Mouse (Mus musculus) kidney, embryonic 16.5 days (tissue): ENCODE measurements around the gene Homer1. TPM values are rescaled to one million over a fixed set of nuclear protein-coding genes. Genes with fewer than 3 reads are reported as not detected.

Experiments used
- ATAC-seq: fragments of 200-750 bp; cut with Nextera tagmentation; 2 replicates; pipeline ENCODE4 v1.8.0; 2017; ENCODE audit warnings: moderate TSS enrichment; ENCODE audit not compliant: low FRiP score, low TSS enrichment
- H3K27ac ChIP-seq: fragments of 300-500 bp; sonication (generic); 2 replicates; pipeline ENCODE4 v1.5.1; 2014; ENCODE audit warnings: low read length
- H3K27me3 ChIP-seq: fragments of 300-500 bp; sonication (generic); 2 replicates; pipeline ENCODE4 v1.6.1; 2014; ENCODE audit warnings: low read length, control low read depth, mixed read lengths; ENCODE audit not compliant: insufficient read depth
- H3K36me3 ChIP-seq: fragments of 300-500 bp; sonication (generic); 2 replicates; pipeline ENCODE4 v1.6.1; 2014; ENCODE audit warnings: low read length, control low read depth, mixed read lengths; ENCODE audit not compliant: insufficient read depth
- H3K4me1 ChIP-seq: fragments of 300-500 bp; sonication (generic); 2 replicates; pipeline ENCODE4 v1.6.1; 2014; ENCODE audit warnings: low read length, control low read depth, mixed read lengths; ENCODE audit not compliant: insufficient read depth
- H3K4me2 ChIP-seq: fragments of 300-500 bp; sonication (generic); replicated peaks from 2 replicates; pipeline ENCODE4 v1.6.1; 2014; ENCODE audit warnings: low read depth, low read length
- H3K4me3 ChIP-seq: fragments of 300-500 bp; sonication (generic); 2 replicates; pipeline ENCODE4 v1.5.1; 2014; ENCODE audit warnings: mild to moderate bottlenecking, low read length
- H3K9ac ChIP-seq: fragments of 300-500 bp; sonication (generic); replicated peaks from 2 replicates; pipeline ENCODE4 v1.6.1; 2014; ENCODE audit warnings: low read length
- H3K9me3 ChIP-seq: fragments of 300-500 bp; sonication (generic); 2 replicates; pipeline ENCODE4 v1.6.1; 2016; ENCODE audit warnings: low read length, control low read depth
- WGBS: fragments of 180-500 bp; shearing (Covaris S2); extraction: QIAGEN DNeasy Blood & Tissue Kit; methylation state at CpG from one replicate; pipeline ENCODE4 v1.1.7; 2014; 5-methylcytosine and 5-hydroxymethylcytosine counted together
- polyA plus RNA-seq: library from polyadenylated mRNA; unstranded; fragments of >200 nt; fragmentation: Nextera tagmentation; extraction: Ambion mirVana; gene quantifications from 2 replicates; pipeline ENCODE4 v1.2.1, GENCODE M21; 2015

Homer1 gene
- polyA plus RNA-seq, 1 experiment from 2014 or later: 3.2 TPM

DNA sequence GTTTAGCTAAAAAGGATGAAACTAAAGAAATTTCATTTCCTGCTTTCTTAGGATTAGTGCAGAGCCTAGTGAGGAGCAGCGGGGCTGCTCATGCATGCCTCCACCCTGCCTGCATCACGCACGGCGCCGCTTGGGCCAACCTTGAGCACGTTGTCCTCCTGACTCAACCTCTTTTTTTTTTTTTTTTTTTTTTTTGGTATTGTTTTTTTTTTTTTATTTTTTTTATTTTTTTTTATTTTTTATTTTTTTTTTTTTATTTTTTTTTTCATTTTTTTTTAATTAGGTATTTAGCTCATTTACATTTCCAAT is 55.8 kb downstream of the Homer1 start:
- 75% methylated on average over 6 of the region's 6 CpGs for WGBS
- Histone ChIP-seq H3K27ac (no peak overlapping the region), H3K9me3 (no peaks in the 10 kb centered on the region), H3K36me3 (no peaks in the 10 kb centered on the region), H3K4me3 (no peak overlapping the region), H3K27me3 (no peaks in the 10 kb centered on the region), H3K9ac (no peak overlapping the region), H3K4me1 (no peaks in the 10 kb centered on the region), H3K4me2 (no peak overlapping the region)
- ATAC-seq: 0 out of 2 replicates have a peak, but pooled peaks have one; percentile 54

DNA sequence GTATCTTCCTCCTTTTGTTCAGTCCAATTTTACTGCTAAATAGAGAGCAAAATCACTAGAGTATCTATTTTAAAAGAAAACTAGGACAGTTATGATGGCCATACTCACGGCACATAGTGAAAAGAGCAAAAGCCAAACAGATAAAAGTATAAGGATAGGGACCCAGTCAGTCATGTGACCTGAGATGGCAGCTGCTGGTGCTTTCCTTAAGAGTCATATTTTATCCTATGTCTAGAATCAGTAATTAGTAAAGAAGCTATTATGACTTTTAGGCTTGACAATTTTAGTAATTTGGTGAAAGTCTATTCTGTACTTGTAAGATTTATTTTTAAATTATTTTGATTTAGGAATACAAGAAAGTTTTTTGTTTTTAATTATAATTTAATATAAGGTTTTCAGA is 59.1 kb downstream of the Homer1 start:
- Histone ChIP-seq H3K4me1 (no peaks in the 10 kb centered on the region), H3K36me3 (no peaks in the 10 kb centered on the region), H3K9me3 (no peaks in the 10 kb centered on the region), H3K4me3 (no peak overlapping the region), H3K4me2 (no peak overlapping the region), H3K27me3 (no peaks in the 10 kb centered on the region), H3K9ac (no peak overlapping the region), H3K27ac (no peak overlapping the region)
- WGBS: 85% methylated on average over 1 of the region's 1 CpGs
- ATAC-seq: no peak

DNA sequence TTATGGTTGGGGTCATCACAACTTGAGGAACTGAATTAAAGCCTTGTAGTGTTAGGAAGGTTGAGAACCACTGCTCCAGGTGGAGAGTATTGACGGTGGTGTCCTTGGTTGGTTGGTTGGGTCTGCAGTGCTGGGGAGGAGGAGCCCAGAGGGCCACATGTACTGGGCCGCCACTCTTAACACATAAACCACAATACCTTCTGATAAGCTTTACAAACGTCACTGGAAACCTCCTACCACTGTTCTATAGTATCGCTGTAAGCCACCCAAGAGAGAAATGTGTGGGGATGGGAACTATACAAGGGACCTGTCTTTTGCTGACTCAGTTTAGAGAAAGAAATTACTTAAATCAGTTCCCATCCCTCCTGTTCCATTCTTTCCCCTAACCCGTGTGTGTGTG is 68.1 kb downstream of the Homer1 start:
- Histone ChIP-seq H3K4me1 (no peaks in the 10 kb centered on the region), H3K36me3 (no peaks in the 10 kb centered on the region), H3K4me3 (no peak overlapping the region), H3K9ac (no peak overlapping the region), H3K4me2 (no peak overlapping the region), H3K27me3 (no peaks in the 10 kb centered on the region), H3K9me3 (no peaks in the 10 kb centered on the region), H3K27ac (no peak overlapping the region)
- WGBS: 86% methylated on average over 5 of the region's 5 CpGs
- ATAC-seq: no peak

DNA sequence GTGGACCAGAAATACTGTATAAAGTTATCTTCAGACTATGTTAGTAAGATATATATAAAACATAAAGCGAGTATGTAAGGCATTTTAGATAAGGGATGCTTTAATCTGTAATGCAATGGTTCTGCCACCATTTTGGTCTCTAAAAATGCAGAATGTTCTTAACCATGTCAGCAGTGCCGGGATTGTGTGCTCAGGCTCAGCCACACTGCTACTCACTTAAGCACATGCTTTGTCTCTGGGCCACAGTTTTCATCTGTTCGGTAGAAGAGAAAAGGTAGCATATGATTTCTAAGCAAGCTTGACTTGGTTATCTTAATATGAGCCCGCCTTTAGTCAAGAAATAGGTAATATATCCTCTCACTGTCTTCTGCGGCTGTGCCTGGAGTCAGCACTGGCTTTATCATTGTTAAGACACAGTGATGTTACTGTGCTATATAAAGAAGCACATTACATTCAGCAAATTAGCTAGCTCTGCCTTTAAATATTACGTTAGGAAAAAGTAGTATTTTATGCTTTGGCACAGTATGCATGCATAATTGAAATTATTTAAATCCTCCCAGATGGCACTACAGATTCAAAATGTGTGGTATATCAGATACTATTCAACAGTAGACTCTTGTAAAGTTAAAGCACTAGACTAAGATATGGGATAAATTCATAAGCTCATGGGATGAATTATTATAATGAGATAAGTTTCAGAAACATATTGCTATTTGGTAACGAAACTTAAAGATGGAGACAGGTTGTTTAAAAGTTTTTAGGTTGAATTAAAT is 69.6 kb downstream of the Homer1 start:
- no peak overlapping the region for H3K4me2 ChIP-seq
- no peak overlapping the region for H3K4me3 ChIP-seq
- no peaks in the 10 kb centered on the region for H3K27me3 ChIP-seq
- no peaks in the 10 kb centered on the region for H3K4me1 ChIP-seq
- no peaks in the 10 kb centered on the region for H3K9me3 ChIP-seq
- no peak overlapping the region for H3K27ac ChIP-seq
- H3K9ac ChIP-seq: no peak overlapping the region
- no peak for ATAC-seq
- H3K36me3 ChIP-seq: no peaks in the 10 kb centered on the region
- 95% methylated on average over 7 of the region's 7 CpGs for whole genome bisulfite sequencing

DNA sequence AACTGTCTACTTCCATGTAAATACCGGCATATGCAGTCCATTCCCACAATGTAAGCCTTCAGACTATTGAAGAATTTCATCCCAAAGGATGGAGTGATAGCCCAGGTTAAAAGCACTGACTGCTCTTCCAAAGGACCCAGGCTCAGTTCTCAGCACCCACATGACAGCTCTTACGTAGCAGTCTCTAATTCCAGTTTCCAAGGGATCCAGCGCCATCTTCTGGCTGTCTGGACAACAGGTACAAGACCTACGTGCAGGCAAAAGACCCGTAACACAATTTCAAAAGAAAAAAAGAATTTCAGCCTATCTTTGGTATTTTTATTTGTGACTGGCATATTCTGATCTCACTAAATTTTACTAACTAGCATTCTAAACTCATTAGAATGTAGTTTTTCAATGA is 75.0 kb downstream of the Homer1 start:
- H3K36me3 ChIP-seq: no peaks in the 10 kb centered on the region
- 0 out of 2 replicates have a peak, but pooled peaks cover 3% of the 10 kb centered on the region for H3K9me3 ChIP-seq
- H3K27me3 ChIP-seq: no peaks in the 10 kb centered on the region
- no peak overlapping the region for H3K4me2 ChIP-seq
- H3K27ac ChIP-seq: no peak overlapping the region
- no peak overlapping the region for H3K4me3 ChIP-seq
- H3K4me1 ChIP-seq: no peaks in the 10 kb centered on the region
- no peak for ATAC-seq
- 89% methylated on average over 5 of the region's 5 CpGs for WGBS
- H3K9ac ChIP-seq: no peak overlapping the region

DNA sequence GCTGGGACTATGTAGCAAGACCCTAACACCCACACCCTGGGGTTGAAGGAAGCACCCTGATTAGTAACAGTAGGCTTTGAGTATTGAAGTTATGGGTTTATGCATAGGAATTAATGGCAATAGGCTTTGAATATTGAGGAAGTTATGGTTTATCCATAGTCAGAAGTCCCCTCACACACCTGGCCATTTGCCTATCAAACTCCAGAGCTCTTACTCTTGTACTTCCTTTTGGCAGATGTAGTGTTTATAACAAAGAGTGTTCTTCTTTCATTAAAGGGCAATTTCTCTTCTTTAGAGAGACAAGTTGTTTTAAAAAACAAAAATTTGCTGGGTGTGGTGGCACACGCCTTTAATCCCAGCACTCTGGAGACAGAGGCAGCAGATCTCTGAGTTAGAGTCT is 79.1 kb downstream of the Homer1 start:
- H3K9me3 ChIP-seq: 0 out of 2 replicates have a peak, but pooled peaks cover 3% of the 10 kb centered on the region
- H3K4me3 ChIP-seq: no peak overlapping the region
- H3K27ac ChIP-seq: no peak overlapping the region
- WGBS: 89% methylated on average over 1 of the region's 1 CpGs
- no peak for ATAC-seq
- H3K4me1 ChIP-seq: no peaks in the 10 kb centered on the region
- no peaks in the 10 kb centered on the region for H3K27me3 ChIP-seq
- H3K9ac ChIP-seq: no peak overlapping the region
- H3K4me2 ChIP-seq: no peak overlapping the region
- no peaks in the 10 kb centered on the region for H3K36me3 ChIP-seq

DNA sequence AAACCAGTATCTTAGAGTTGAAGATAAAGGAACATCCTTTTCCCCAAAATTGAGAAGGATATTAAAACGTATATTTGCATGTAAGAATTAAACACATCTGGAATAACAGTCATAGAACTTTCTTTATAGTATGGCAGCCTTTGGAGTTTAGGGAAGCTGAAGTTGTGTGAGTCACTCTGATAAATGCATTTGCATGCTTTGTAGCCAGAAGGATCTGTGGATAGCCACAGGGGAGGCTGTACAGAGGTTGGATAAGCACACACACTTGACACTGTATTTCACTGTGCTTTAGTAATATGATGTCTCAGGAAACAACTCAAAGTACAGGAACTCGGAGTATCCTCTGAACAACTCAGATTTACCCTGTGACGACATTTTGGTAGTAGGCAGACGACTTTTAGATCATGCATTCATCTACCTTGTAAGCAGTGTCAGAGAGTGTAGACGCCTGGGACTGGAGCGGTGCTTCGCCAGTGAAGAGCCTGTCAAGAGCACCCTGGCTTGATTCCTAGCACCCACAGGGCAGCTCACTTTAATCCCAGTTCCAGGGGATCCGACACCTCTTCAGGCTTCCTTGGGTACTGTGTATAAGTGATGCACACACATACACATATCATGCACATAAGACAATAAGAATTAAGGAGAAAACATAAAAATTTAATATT is 81.1 kb downstream of the Homer1 start:
- Histone ChIP-seq H3K27ac (no peak overlapping the region), H3K4me1 (no peaks in the 10 kb centered on the region), H3K9me3 (no peaks in the 10 kb centered on the region), H3K4me2 (no peak overlapping the region), H3K27me3 (no peaks in the 10 kb centered on the region), H3K9ac (no peak overlapping the region), H3K4me3 (no peak overlapping the region), H3K36me3 (no peaks in the 10 kb centered on the region)
- no peak for ATAC-seq
- WGBS: 91% methylated on average over 8 of the region's 8 CpGs

DNA sequence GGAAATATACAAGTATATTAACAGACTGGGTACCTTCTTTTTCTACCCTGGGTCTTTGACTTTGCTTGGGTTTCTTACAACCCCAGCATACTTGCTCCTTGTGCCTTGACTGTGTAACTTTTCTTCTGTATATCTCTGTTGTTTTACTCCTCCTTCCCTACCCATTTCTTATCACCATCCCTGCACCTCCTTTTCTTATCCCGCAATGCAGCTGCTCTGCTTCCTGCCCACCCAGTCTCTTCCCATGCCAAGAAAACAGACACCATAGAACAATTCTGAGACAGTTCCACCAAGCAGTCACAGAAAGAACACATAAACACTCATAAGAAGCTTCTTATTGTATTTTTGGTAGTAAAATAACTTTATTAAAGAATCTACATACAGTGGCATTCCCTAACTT is 81.9 kb downstream of the Homer1 start:
- H3K27ac ChIP-seq: no peak overlapping the region
- no peak for ATAC-seq
- H3K4me2 ChIP-seq: no peak overlapping the region
- H3K9me3 ChIP-seq: no peaks in the 10 kb centered on the region
- H3K27me3 ChIP-seq: no peaks in the 10 kb centered on the region
- 75% methylated on average over 1 of the region's 1 CpGs for WGBS
- no peaks in the 10 kb centered on the region for H3K4me1 ChIP-seq
- H3K9ac ChIP-seq: no peak overlapping the region
- no peak overlapping the region for H3K4me3 ChIP-seq
- no peaks in the 10 kb centered on the region for H3K36me3 ChIP-seq

DNA sequence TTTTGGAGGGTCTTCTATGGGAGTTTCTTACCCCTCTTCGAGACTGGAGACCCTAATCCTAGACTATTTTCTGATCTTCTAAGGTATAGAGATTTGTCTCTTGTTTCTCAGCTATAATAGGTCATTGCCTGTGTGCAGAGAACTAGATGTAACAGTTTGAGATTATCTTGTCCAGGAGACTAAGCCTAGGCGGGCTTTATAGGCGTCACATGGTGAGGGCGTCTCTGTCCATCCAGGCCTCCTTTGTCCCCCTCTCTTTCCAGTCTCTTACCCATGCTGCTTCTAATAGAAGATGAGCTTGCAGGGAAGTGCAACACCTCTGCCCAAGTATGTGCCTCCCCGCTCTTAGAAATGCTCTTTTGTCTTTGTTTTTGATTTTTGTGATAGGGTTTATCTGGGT is 83.7 kb downstream of the Homer1 start:
- Histone ChIP-seq H3K4me3 (no peak overlapping the region), H3K4me1 (no peaks in the 10 kb centered on the region), H3K9ac (no peak overlapping the region), H3K4me2 (no peak overlapping the region), H3K27me3 (no peaks in the 10 kb centered on the region), H3K27ac (no peak overlapping the region), H3K36me3 (no peaks in the 10 kb centered on the region), H3K9me3 (no peaks in the 10 kb centered on the region)
- 93% methylated on average over 5 of the region's 5 CpGs for WGBS
- ATAC-seq: no peak

DNA sequence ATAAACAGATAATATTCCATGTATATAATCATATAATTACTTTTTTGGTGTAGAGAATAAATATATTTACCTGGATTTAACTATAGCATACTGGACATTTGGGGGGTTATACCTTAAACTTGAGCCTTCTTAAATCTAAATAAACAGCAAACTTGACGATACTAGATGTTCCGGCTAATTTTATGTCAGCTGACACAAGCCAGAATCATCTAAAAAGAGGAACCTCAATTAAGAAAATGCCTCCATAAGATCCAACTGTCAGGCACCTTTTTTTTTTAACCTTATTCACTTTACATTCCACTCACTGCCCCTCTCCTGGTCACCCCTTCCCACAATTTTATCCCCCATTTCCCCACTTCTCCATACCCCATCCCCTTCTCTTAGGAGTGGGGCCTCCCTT is 84.2 kb downstream of the Homer1 start:
- no peaks in the 10 kb centered on the region for H3K36me3 ChIP-seq
- H3K9ac ChIP-seq: no peak overlapping the region
- no peak overlapping the region for H3K27ac ChIP-seq
- no peaks in the 10 kb centered on the region for H3K9me3 ChIP-seq
- no peak overlapping the region for H3K4me2 ChIP-seq
- no peaks in the 10 kb centered on the region for H3K4me1 ChIP-seq
- no peak for ATAC-seq
- H3K4me3 ChIP-seq: no peak overlapping the region
- WGBS: 90% methylated on average over 2 of the region's 2 CpGs
- H3K27me3 ChIP-seq: no peaks in the 10 kb centered on the region
